Mouse (Mus musculus): Measurements from ENCODE around the gene Fam234b.

Fam234b gene

GRCm38 (mm10) chr6:135269626-135270025 is 71.8 kb downstream of the Fam234b start:
- no peak for DNase-seq (ENCODE audit: low read depth)

GRCm38 (mm10) chr6:135271761-135272160 is 74.0 kb downstream of the Fam234b start:
- no peak for DNase-seq (ENCODE audit: low read depth)

- no peak for DNase-seq (ENCODE audit: low read depth)
These were observed 75.3 kb downstream of the Fam234b start for GRCm38 (mm10) chr6:135273066-135273465.

- no peak for DNase-seq (ENCODE audit: low read depth)
These were observed 77.5 kb downstream of the Fam234b start for GRCm38 (mm10) chr6:135275231-135275630.

GRCm38 (mm10) chr6:135276474-135277295 is 78.9 kb downstream of the Fam234b start:
- no peak for DNase-seq (ENCODE audit: low read depth)

GRCm38 (mm10) chr6:135278302-135278701 is 80.5 kb downstream of the Fam234b start:
- DNase-seq (ENCODE audit: low read depth) = no peak

- DNase-seq (ENCODE audit: low read depth) = no peak
These were observed 81.5 kb downstream of the Fam234b start for GRCm38 (mm10) chr6:135279286-135279685.

- DNase-seq (ENCODE audit: low read depth) = no peak
These were observed 82.1 kb downstream of the Fam234b start for GRCm38 (mm10) chr6:135279856-135280255.

- no peak for DNase-seq (ENCODE audit: low read depth)
These were observed 94.6 kb downstream of the Fam234b start for GRCm38 (mm10) chr6:135292391-135292790.

GRCm38 (mm10) chr6:135294150-135294549 is 96.4 kb downstream of the Fam234b start:
- no peak for DNase-seq (ENCODE audit: low read depth)

Measured in c-Kit-positive CD71-negative TER-119-negative erythroid progenitor cells, embryonic 14.5 days (primary cell).